Mouse (Mus musculus): Measurements from ENCODE around the gene Egflam.

DNA sequence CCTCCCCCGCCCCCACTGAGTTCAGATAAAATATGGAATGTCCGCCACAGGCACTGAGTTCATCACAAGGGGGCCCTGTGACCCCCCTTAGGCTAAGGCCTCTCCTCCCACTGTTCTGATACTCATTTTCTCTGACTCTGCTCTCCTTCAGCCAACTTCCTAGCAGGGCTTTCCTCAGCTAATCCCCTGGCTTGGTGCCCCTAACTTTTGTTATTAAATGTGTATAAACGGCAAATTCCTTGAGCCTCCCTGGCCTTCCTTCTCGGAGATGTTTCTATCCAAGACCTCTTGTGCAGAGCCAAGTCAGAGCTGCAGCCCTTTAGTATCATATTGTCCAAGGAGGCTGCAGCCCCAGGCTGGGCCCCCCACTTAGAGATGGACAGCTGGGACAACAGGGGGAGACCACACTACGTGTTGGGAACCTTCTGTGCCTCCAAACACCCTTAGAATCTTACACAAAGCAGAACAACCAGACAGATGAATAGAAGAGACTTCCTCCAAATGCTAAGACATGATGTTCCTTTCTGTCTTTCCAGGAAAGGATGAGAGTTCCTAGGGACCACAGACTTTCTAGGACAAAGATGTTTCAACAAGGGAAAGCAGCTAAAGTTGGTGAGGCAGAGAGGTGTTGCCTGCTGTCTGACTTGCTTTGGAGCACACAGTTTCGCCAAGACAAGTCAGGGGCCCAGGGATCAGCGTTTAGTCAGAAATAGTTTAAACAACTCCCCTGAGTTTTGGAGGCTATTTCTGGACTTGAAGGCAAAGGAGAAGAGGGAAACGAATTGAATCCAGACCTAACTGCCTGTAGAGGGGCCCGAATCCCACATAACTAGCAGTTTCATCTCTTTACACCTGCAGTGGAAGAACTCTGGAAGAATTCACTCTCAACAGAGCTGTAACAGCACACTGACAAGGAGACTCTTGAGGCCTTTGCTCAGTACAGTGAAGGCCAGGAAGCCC lies 196.5 kb downstream of the Egflam start:
- TF ChIP-seq POLR2A (IDR thresholded peaks at IDR 0.05; ENCODE audit: extremely low read depth, insufficient read depth, low read length) (no peak), CTCF (IDR thresholded peaks at IDR 0.05; ENCODE audit: extremely low read depth, insufficient read depth, low read length) (no peak)

Measured in cortical plate, adult 2 months (tissue).